Mouse (Mus musculus): ENCODE measurements around the gene Ern1. TPM values are rescaled to one million over a fixed set of nuclear protein-coding genes. Genes with fewer than 3 reads are reported as not detected.
"Not testable (repeated sequence)": the region's sequence is repeated elsewhere in the genome, so short reads cannot be mapped to it uniquely, and the experiment has no call there.

The Ern1 gene
- total RNA-seq, 2 experiments from 2014 or later: 8.9 to 10.5 TPM

- no peak for DNase-seq
- intact Hi-C loops (cut with DNase I): no loop called here
Measured at GRCm38 (mm10) chr11:106504129-106504528, 16.5 kb upstream of the Ern1 start.

- no peak for DNase-seq
- intact Hi-C loops (cut with DNase I): no loop called here
Measured at GRCm38 (mm10) chr11:106503425-106503717, 15.7 kb upstream of the Ern1 start.

GRCm38 (mm10) chr11:106502631-106503424 is 15.2 kb upstream of the Ern1 start:
- no peak for DNase-seq
- intact Hi-C loops (cut with DNase I): no loop called here

- intact Hi-C loops (cut with DNase I): no loop called here
- no peak for DNase-seq
Measured at GRCm38 (mm10) chr11:106502159-106502505, 14.5 kb upstream of the Ern1 start.

GRCm38 (mm10) chr11:106501308-106502158 is 13.9 kb upstream of the Ern1 start:
- DNase-seq: peak; percentile 82 to 86
- intact Hi-C loops (cut with DNase I): no loop called here

- peak; percentile 97 for DNase-seq
- intact Hi-C loops (cut with DNase I): no loop called here
Measured at GRCm38 (mm10) chr11:106500393-106501307, 13.0 kb upstream of the Ern1 start.

GRCm38 (mm10) chr11:106498739-106499379 is 11.2 kb upstream of the Ern1 start:
- DNase-seq: no peak
- intact Hi-C loops (cut with DNase I): no loop called here

- intact Hi-C loops (cut with DNase I): no loop called here
- DNase-seq: no peak
Measured at GRCm38 (mm10) chr11:106497926-106498325, 10.3 kb upstream of the Ern1 start.

GRCm38 (mm10) chr11:106497009-106497408 is 9.4 kb upstream of the Ern1 start:
- intact Hi-C loops (cut with DNase I); DNase-seq: not testable (repeated sequence)

GRCm38 (mm10) chr11:106492984-106493669 is 5.5 kb upstream of the Ern1 start:
- no peak for DNase-seq
- intact Hi-C loops (cut with DNase I): no loop called here

GRCm38 (mm10) chr11:106491393-106491792 is 3.7 kb upstream of the Ern1 start:
- intact Hi-C loops (cut with DNase I): loop anchor here (1.0 kb wide), 1 partner anchor 73 kb away; no protein-coding TSS in a partner anchor
- DNase-seq: peak; percentile 81 to 84

- DNase-seq; intact Hi-C loops (cut with DNase I): not testable (repeated sequence)
Measured at GRCm38 (mm10) chr11:106490600-106490999, 2.9 kb upstream of the Ern1 start.

- intact Hi-C loops (cut with DNase I): no loop called here
- no peak for DNase-seq
Measured at GRCm38 (mm10) chr11:106490057-106490456, 2.4 kb upstream of the Ern1 start.

- intact Hi-C loops (cut with DNase I): no loop called here
- no peak for DNase-seq
Measured at GRCm38 (mm10) chr11:106489036-106489693, 1.5 kb upstream of the Ern1 start.

- DNase-seq: no peak
- intact Hi-C loops (cut with DNase I): no loop called here
Measured at GRCm38 (mm10) chr11:106488126-106488561, 492 bp upstream of the Ern1 start.

- intact Hi-C loops (cut with DNase I): no loop called here
- peak; percentile 73 to 75 for DNase-seq
Measured at GRCm38 (mm10) chr11:106486866-106487732, 553 bp downstream of the Ern1 start.

- DNase-seq: no peak
- intact Hi-C loops (cut with DNase I): no loop called here
Measured at GRCm38 (mm10) chr11:106486042-106486865, 1.4 kb downstream of the Ern1 start.
